Mouse (Mus musculus) midbrain, embryonic 10.5 days (tissue): ENCODE measurements around the gene Dpagt1. TPM values are rescaled to one million over a fixed set of nuclear protein-coding genes. Genes with fewer than 3 reads are reported as not detected.

Experiments used
- DNase-seq: peaks from one replicate; pipeline ENCODE4 v3.0.0-alpha.2; 2017; ENCODE audit warnings: low spot score
- H3K27ac ChIP-seq: fragments of 300-500 bp; sonication (generic); replicated peaks from 2 replicates; pipeline ENCODE4 v1.5.1; 2016; ENCODE audit warnings: mild to moderate bottlenecking
- H3K27me3 ChIP-seq: fragments of 300-500 bp; sonication (generic); 2 replicates; pipeline ENCODE4 v1.6.1; 2016; ENCODE audit warnings: low read depth, mild to moderate bottlenecking; ENCODE audit not compliant: poor library complexity, severe bottlenecking
- H3K36me3 ChIP-seq: fragments of 300-500 bp; sonication (generic); 2 replicates; pipeline ENCODE4 v1.6.1; 2016; ENCODE audit warnings: mild to moderate bottlenecking, moderate library complexity
- H3K4me1 ChIP-seq: fragments of 300-500 bp; sonication (generic); 2 replicates; pipeline ENCODE4 v1.6.1; 2016
- H3K4me3 ChIP-seq: fragments of 300-500 bp; sonication (generic); 2 replicates; pipeline ENCODE4 v1.5.1; 2016; ENCODE audit warnings: mild to moderate bottlenecking, moderate library complexity
- H3K9me3 ChIP-seq: fragments of 300-500 bp; sonication (generic); replicated peaks from 2 replicates; pipeline ENCODE4 v1.6.1; 2016; ENCODE audit warnings: mild to moderate bottlenecking
- WGBS: fragments of 180-500 bp; shearing (Covaris S2); methylation state at CpG from one replicate; pipeline ENCODE4 v1.1.7; 2016; 5-methylcytosine and 5-hydroxymethylcytosine counted together
- polyA plus RNA-seq: library from polyadenylated mRNA; unstranded; fragments of >200 nt; fragmentation: Nextera tagmentation; extraction: Ambion mirVana; gene quantifications from 2 replicates; pipeline ENCODE4 v1.2.1, GENCODE M21; 2016

Gene Dpagt1
- polyA plus RNA-seq, 1 experiment from 2014 or later = 45.6 TPM

- Histone ChIP-seq H3K27me3 (peaks cover 17% of the 10 kb centered on the region), H3K4me3 (no peak overlapping the region), H3K36me3 (peaks cover 18% of the 10 kb centered on the region), H3K9me3 (no peaks in the 10 kb centered on the region), H3K4me1 (peaks cover 42% of the 10 kb centered on the region), H3K27ac (no peak overlapping the region)
- 83% methylated on average over 2 of the region's 2 CpGs for WGBS
- no peak for DNase-seq
Observed at GRCm38 (mm10) chr9:44307248-44307647, 18.6 kb upstream of the Dpagt1 start.

GRCm38 (mm10) chr9:44309756-44310155, 16.1 kb upstream of the Dpagt1 start:
- peaks cover 30% of the 10 kb centered on the region for H3K36me3 ChIP-seq
- DNase-seq = no peak
- WGBS = 57% methylated on average over 3 of the region's 3 CpGs
- H3K4me1 ChIP-seq = peaks cover 36% of the 10 kb centered on the region
- peaks cover 35% of the 10 kb centered on the region for H3K27me3 ChIP-seq
- no peak overlapping the region for H3K4me3 ChIP-seq
- no peak overlapping the region for H3K27ac ChIP-seq
- H3K9me3 ChIP-seq = no peaks in the 10 kb centered on the region

- no peaks in the 10 kb centered on the region for H3K9me3 ChIP-seq
- H3K36me3 ChIP-seq = peaks cover 40% of the 10 kb centered on the region
- H3K4me1 ChIP-seq = peaks cover 33% of the 10 kb centered on the region
- H3K27ac ChIP-seq = peak overlapping the region; percentile 67
- WGBS = 13% methylated on average over 10 of the region's 10 CpGs
- DNase-seq = no peak
- peaks cover 35% of the 10 kb centered on the region for H3K27me3 ChIP-seq
- H3K4me3 ChIP-seq = peak overlapping the region; percentile 40
Observed at GRCm38 (mm10) chr9:44310750-44311135, 15.1 kb upstream of the Dpagt1 start.

- H3K27me3 ChIP-seq = peaks cover 35% of the 10 kb centered on the region
- peak overlapping the region; percentile 67 for H3K27ac ChIP-seq
- H3K9me3 ChIP-seq = no peaks in the 10 kb centered on the region
- peak; percentile 42 for DNase-seq
- H3K36me3 ChIP-seq = peaks cover 47% of the 10 kb centered on the region
- H3K4me3 ChIP-seq = peak overlapping the region; percentile 40
- peaks cover 33% of the 10 kb centered on the region for H3K4me1 ChIP-seq
- WGBS = 5% methylated on average over 27 of the region's 27 CpGs
Observed at GRCm38 (mm10) chr9:44311136-44312134, 14.4 kb upstream of the Dpagt1 start.

- DNase-seq = no peak
- 72% methylated on average over 19 of the region's 19 CpGs for WGBS
- peaks cover 52% of the 10 kb centered on the region for H3K4me1 ChIP-seq
- H3K4me3 ChIP-seq = no peak overlapping the region
- H3K27ac ChIP-seq = no peak overlapping the region
- H3K9me3 ChIP-seq = no peaks in the 10 kb centered on the region
- H3K27me3 ChIP-seq = peaks cover 41% of the 10 kb centered on the region
- peaks cover 59% of the 10 kb centered on the region for H3K36me3 ChIP-seq
Observed at GRCm38 (mm10) chr9:44313476-44314256, 12.2 kb upstream of the Dpagt1 start.

GRCm38 (mm10) chr9:44314257-44314547, 11.6 kb upstream of the Dpagt1 start:
- 54% methylated on average over 4 of the region's 4 CpGs for WGBS
- Histone ChIP-seq H3K27me3 (peaks cover 45% of the 10 kb centered on the region), H3K36me3 (peaks cover 59% of the 10 kb centered on the region), H3K9me3 (no peaks in the 10 kb centered on the region), H3K27ac (no peak overlapping the region), H3K4me3 (no peak overlapping the region), H3K4me1 (peaks cover 58% of the 10 kb centered on the region)
- DNase-seq = no peak

- peaks cover 61% of the 10 kb centered on the region for H3K4me1 ChIP-seq
- DNase-seq = no peak
- H3K4me3 ChIP-seq = no peak overlapping the region
- no peaks in the 10 kb centered on the region for H3K9me3 ChIP-seq
- 91% methylated on average over 18 of the region's 18 CpGs for WGBS
- peaks cover 59% of the 10 kb centered on the region for H3K36me3 ChIP-seq
- H3K27ac ChIP-seq = no peak overlapping the region
- peaks cover 45% of the 10 kb centered on the region for H3K27me3 ChIP-seq
Observed at GRCm38 (mm10) chr9:44314910-44315309, 10.9 kb upstream of the Dpagt1 start.

- Histone ChIP-seq H3K27me3 (peaks cover 26% of the 10 kb centered on the region), H3K9me3 (no peaks in the 10 kb centered on the region), H3K27ac (no peak overlapping the region), H3K36me3 (peaks cover 52% of the 10 kb centered on the region), H3K4me1 (peaks cover 45% of the 10 kb centered on the region), H3K4me3 (peak overlapping the region; percentile 84)
- WGBS = 64% methylated on average over 4 of the region's 4 CpGs
- no peak for DNase-seq
Observed at GRCm38 (mm10) chr9:44317452-44317851, 8.4 kb upstream of the Dpagt1 start.

- Histone ChIP-seq H3K4me3 (peak overlapping the region; percentile 84), H3K4me1 (peaks cover 45% of the 10 kb centered on the region), H3K27ac (no peak overlapping the region), H3K9me3 (no peaks in the 10 kb centered on the region), H3K27me3 (peaks cover 18% of the 10 kb centered on the region; the same call in 1 of the 2 replicates), H3K36me3 (peaks cover 44% of the 10 kb centered on the region)
- WGBS = 32% methylated on average over 5 of the region's 5 CpGs
- no peak for DNase-seq
Observed at GRCm38 (mm10) chr9:44318076-44318825, 7.6 kb upstream of the Dpagt1 start.

GRCm38 (mm10) chr9:44318826-44319095, 7.1 kb upstream of the Dpagt1 start:
- H3K27ac ChIP-seq = no peak overlapping the region
- DNase-seq = no peak
- H3K4me1 ChIP-seq = peaks cover 44% of the 10 kb centered on the region
- H3K27me3 ChIP-seq = peaks cover 13% of the 10 kb centered on the region; the same call in 1 of the 2 replicates
- WGBS = 30% methylated on average over 3 of the region's 3 CpGs
- H3K9me3 ChIP-seq = no peaks in the 10 kb centered on the region
- peaks cover 39% of the 10 kb centered on the region for H3K36me3 ChIP-seq
- H3K4me3 ChIP-seq = peak overlapping the region; percentile 84

- 2% methylated on average over 37 of the region's 37 CpGs for WGBS
- Histone ChIP-seq H3K4me1 (peaks cover 39% of the 10 kb centered on the region), H3K36me3 (peaks cover 34% of the 10 kb centered on the region), H3K27ac (peak overlapping the region; percentile 83), H3K27me3 (peaks cover 10% of the 10 kb centered on the region; the same call in 1 of the 2 replicates), H3K4me3 (peak overlapping the region; percentile 84), H3K9me3 (no peaks in the 10 kb centered on the region)
- DNase-seq = peak; percentile 60
Observed at GRCm38 (mm10) chr9:44319105-44319886, 6.5 kb upstream of the Dpagt1 start.
